Mouse (Mus musculus) heart, adult 2 months (tissue): ENCODE data around the gene Nmu.

Experiments used
- CTCF ChIP-seq: fragments of 200-600 bp; IDR thresholded peaks from 2 replicates; pipeline ENCODE4 v1.8.1; 2022; ENCODE audit warnings: antibody characterized with exemption, mild to moderate bottlenecking, moderate library complexity
- EP300 ChIP-seq: fragments of 200-500 bp; IDR thresholded peaks from 2 replicates; pipeline ENCODE4 v1.6.1; 2011; ENCODE audit warnings: low read depth, low read length, control low read depth; ENCODE audit not compliant: insufficient read depth
- POLR2A ChIP-seq: fragments of 200-500 bp; IDR thresholded peaks from 2 replicates; pipeline ENCODE4 v1.6.1; 2011; ENCODE audit warnings: mild to moderate bottlenecking, low read depth, low read length, control low read depth; ENCODE audit not compliant: insufficient read depth

GRCm38 (mm10) chr5:76306261-76306660 is 57.3 kb downstream of the Nmu start:
- TF ChIP-seq POLR2A = no peak
- no peak for TF ChIP-seq CTCF
- no peak for TF ChIP-seq EP300
